Mouse (Mus musculus): ENCODE data around the gene Ankrd13a. TPM values are rescaled to one million over a fixed set of nuclear protein-coding genes. Genes with fewer than 3 reads are reported as not detected.
"Not testable (repeated sequence)": the region's sequence is repeated elsewhere in the genome, so short reads cannot be mapped to it uniquely, and the experiment has no call there.

Ankrd13a gene
- total RNA-seq, 2 experiments from 2014 or later: 42.5 to 42.9 TPM

GRCm38 (mm10) chr5:114822796-114823688 lies 48.6 kb downstream of the Ankrd13a start, which contains the start of gene 1500011B03Rik:
1500011B03Rik (minus strand) TSS chr5:114823468.
- DNase-seq: peak; percentile 90
- intact Hi-C loops (cut with DNase I): loop anchor here (10.0 kb wide), 1 partner anchor 82 kb away; no protein-coding TSS in a partner anchor

DNA sequence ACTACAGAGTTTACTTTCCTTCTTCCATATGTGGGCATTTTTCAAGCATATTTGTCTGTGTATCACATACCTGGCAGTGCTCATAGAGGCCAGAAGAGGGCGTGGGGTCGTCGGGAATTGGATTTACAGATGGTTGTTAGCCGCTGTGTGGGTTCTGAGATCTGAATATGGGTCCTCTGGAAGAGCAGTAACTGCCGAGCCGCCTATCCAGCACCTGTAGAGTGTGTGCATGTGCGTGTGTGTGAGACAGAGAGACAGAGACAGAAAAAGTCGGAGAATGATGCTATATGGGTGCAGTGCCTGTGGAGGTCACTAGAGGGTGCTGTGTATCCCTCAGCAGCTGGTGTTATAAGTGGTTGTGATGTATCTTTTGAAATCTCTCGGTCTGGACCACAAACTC lies 49.7 kb downstream of the Ankrd13a start:
- DNase-seq: peak; percentile 43
- intact Hi-C loops (cut with DNase I): loop anchor here (10.0 kb wide), 1 partner anchor 81 kb away; no protein-coding TSS in a partner anchor

GRCm38 (mm10) chr5:114825978-114826691 lies 51.7 kb downstream of the Ankrd13a start:
- intact Hi-C loops (cut with DNase I): loop anchor here (10.0 kb wide), 1 partner anchor 79 kb away; no protein-coding TSS in a partner anchor
- peak; percentile 81 for DNase-seq

DNA sequence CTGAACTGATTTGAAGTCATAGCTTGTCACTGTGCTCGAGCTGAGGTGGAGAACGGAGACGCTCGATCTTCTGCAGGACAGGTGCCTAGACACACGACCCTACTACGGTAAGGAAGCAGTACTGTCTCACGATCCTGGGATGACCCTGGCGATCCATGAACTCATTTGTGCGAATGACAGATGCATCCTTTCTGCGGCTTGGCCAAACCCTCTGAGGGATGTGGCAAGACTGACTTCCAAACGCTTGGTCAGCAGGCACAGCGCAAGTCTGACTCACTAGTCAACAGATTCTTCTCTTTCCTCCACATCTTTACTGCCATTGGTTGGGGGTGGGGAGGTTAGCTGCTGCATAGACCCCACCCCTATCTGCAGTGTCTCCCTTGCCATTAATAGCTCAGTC lies 53.0 kb downstream of the Ankrd13a start:
- DNase-seq: no peak
- intact Hi-C loops (cut with DNase I): loop anchor here (10.0 kb wide), 1 partner anchor 77 kb away; no protein-coding TSS in a partner anchor

DNA sequence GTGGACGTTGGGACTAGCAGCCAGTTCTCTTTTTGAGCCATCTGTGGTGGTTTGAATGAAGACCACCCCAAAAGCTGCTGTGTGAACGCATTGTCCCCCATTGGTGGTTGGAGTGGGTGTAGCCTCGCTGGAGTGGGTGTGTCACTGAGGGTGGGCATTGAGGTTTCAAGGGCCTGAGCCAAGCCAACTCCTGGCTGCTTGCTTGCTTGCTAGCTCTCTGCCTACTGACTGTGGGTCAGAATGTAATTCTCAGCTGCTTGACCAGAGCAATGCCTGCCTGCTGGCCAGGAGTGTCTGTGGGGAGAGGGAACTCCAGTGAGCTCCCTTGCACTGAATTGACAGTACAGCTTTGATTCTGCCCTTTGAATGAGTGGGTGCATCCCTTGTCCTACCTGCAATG lies 55.3 kb downstream of the Ankrd13a start:
- intact Hi-C loops (cut with DNase I): loop anchor here (10.0 kb wide), 1 partner anchor 75 kb away; no protein-coding TSS in a partner anchor

GRCm38 (mm10) chr5:114836886-114837285 lies 62.4 kb downstream of the Ankrd13a start:
- no peak for DNase-seq
- intact Hi-C loops (cut with DNase I): no loop called here

More for the DNA sequence above, 55.3 kb downstream of the Ankrd13a start:
- no peak for DNase-seq

GRCm38 (mm10) chr5:114840481-114840880 lies 66.0 kb downstream of the Ankrd13a start:
- DNase-seq; intact Hi-C loops (cut with DNase I): not testable (repeated sequence)

- peak; percentile 64 for DNase-seq
These were observed 67.7 kb downstream of the Ankrd13a start for GRCm38 (mm10) chr5:114842155-114842554.

DNA sequence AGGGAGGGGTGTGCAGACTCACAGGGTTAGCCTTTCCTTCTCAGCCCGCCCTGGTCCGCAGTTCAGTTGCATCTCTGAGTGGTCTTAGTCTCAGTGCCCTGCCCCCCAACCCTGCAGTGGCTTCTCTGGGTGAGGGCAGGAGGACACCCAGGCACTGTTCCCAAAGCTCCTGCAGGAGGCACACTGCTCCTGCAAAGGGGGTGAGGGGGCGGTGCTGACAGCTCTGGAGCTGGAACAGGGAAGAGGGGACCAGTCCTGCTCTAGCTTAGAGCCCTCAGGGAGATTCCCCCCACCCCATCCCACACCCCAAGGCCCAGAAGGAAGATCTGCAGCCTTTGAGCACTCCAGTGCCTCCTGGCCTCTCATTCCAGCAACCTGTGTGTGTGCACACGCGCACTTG lies 68.2 kb downstream of the Ankrd13a start:
- intact Hi-C loops (cut with DNase I): no loop called here
- no peak for DNase-seq

More at GRCm38 (mm10) chr5:114842155-114842554, 67.7 kb downstream of the Ankrd13a start:
- intact Hi-C loops (cut with DNase I): not testable (repeated sequence)

GRCm38 (mm10) chr5:114844371-114844770 lies 69.9 kb downstream of the Ankrd13a start:
- intact Hi-C loops (cut with DNase I); DNase-seq: not testable (repeated sequence)

- DNase-seq: no peak
- intact Hi-C loops (cut with DNase I): no loop called here
These were observed 77.2 kb downstream of the Ankrd13a start for GRCm38 (mm10) chr5:114851565-114852236.

DNA sequence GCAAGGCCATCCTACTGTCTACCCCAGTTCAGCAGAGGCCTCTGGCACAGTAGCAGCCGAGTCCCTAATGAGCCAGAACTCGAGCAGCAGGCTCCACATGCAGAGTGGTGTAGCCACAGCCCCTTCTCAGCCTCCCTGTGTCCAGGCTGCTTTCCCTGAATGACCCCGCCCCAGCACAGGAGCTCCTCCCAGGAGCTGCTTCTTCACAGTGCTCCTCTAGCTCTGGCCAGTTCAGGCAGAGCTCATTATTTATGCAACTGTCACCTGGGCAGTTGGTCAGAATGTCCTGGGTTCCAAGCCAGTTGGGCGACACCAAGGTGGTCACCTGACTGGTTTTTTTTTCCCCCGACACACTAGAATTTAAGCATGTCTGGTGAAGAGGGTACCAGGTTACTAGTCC lies 78.9 kb downstream of the Ankrd13a start, which contains the start of gene 4930519G04Rik:
4930519G04Rik (plus strand) TSS at position 301 of the 400 bp plus-strand sequence.
- intact Hi-C loops (cut with DNase I); DNase-seq: not testable (repeated sequence)

Small RNAs within 50 kb of the gene (microRNA-seq; reads per million reads assigned to microRNA genes)
- 18.4 reads per million, percentile 33 among the genes with 10 or more reads in this experiment for gene Mir6240

Other genes with a start within 250 kb of the Ankrd13a start
- 10 to 100 TPM in 1 of 2 experiments, 1 to 10 TPM in 1; 8.7 to 10.4 TPM for gene Fam222a, start 206.7 kb upstream of the Ankrd13a start, total RNA-seq (2021)
- gene Trpv4, start 116.3 kb upstream of the Ankrd13a start, total RNA-seq (2021): 1 to 10 TPM in 1 of 2 experiments, under 1 TPM in 1; 0.64 to 1.1 TPM
- 10 to 100 TPM; 15.3 to 16.8 TPM for gene Gltp, start 83.7 kb upstream of the Ankrd13a start, total RNA-seq (2021)
- gene Tchp, start 66.9 kb upstream of the Ankrd13a start, total RNA-seq (2021): 10 to 100 TPM; 12.7 to 14.6 TPM
- gene Git2, start 840 bp downstream of the Ankrd13a start, total RNA-seq (2021): 10 to 100 TPM; 58.3 to 59.1 TPM
- 100 to 1,000 TPM; 166 to 169 TPM for gene 1500011B03Rik, start 48.8 kb downstream of the Ankrd13a start, total RNA-seq (2021)
- not detected for gene 4930519G04Rik, start 79.0 kb downstream of the Ankrd13a start, total RNA-seq (2021)
- 1 to 10 TPM; 2.5 to 3.4 TPM for gene Gm9936, start 84.0 kb downstream of the Ankrd13a start, total RNA-seq (2021)
- 1 to 10 TPM; 1.2 TPM for gene Oasl2, start 122.3 kb downstream of the Ankrd13a start, total RNA-seq (2021)
- not detected for gene Oasl1, start 148.6 kb downstream of the Ankrd13a start, total RNA-seq (2021)
- 100 to 1,000 TPM; 141 to 152 TPM for gene 2210016L21Rik, start 167.5 kb downstream of the Ankrd13a start, total RNA-seq (2021)
- not detected for gene Hnf1a, start 196.4 kb downstream of the Ankrd13a start, total RNA-seq (2021)
- gene Sppl3, start 236.5 kb downstream of the Ankrd13a start, total RNA-seq (2021): 100 to 1,000 TPM; 114 to 125 TPM

Data from left cerebral cortex, postnatal 4 days (tissue).